Mouse (Mus musculus): ENCODE measurements around the gene Ppp1r36.
"Not testable (repeated sequence)": the region's sequence is repeated elsewhere in the genome, so short reads cannot be mapped to it uniquely, and the experiment has no call there.

Ppp1r36 gene

DNA sequence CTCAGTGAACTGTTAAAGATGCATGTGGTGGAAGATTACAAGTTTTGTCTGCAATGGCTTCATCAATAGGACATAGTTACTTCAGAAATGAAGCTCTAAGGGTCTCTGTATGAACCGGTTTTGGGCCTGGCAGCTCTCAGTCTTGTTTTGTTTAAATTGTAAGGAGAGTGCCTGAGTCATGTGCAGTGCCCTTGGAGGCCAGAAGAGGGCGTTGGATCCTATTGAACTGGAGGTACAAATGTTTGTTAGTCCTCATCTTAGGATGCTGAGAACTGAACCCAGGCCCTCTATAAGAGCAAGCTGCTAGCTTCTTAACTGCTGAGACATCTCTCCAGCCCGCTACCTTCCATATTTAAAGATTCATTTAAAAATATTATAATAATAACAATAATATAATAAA lies 15.7 kb upstream of the Ppp1r36 start:
- DNase-seq = no peak

DNA sequence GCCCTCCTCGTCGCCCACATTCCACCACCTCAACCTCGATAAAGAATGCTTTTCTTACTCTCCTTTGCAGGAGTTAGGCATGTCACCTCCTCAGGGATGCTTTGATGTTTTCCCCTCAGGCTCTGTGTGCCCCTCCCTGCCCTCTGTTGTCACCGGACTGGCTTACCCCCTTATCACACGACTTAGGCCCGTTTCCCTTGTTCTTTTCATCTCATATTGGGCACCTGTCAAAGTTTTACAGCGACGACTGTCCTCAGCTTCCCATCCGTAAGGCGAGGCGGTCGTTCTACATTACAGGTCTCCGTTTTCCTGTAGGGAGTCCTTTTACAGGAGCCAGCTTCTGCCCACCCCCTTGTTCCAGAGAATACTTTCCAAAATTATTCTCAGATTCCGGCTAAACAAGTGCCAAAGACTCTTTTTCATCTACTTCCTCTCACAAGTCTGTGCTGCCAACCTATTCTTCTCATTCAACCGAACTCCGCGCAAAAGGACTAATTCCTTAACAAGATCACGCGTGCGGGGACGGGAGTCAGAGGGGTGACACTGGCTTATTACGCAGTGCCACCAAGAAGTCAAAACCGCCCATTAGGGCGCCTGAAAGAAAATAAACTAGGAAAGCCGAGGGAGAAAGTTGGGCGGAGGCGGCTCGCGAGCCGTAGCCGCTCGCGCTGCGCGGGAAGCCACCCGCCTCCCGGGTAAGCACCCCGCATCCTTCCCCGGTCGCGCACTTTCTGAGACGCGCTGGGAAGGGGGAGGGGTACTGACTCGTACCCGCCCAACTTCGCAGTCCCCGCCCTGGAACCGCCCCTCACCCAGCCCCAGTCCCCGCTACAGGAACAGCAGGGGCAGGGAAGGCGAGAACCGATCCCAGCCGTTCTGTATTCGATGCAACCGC lies 14.1 kb upstream of the Ppp1r36 start:
- DNase-seq = no peak

DNA sequence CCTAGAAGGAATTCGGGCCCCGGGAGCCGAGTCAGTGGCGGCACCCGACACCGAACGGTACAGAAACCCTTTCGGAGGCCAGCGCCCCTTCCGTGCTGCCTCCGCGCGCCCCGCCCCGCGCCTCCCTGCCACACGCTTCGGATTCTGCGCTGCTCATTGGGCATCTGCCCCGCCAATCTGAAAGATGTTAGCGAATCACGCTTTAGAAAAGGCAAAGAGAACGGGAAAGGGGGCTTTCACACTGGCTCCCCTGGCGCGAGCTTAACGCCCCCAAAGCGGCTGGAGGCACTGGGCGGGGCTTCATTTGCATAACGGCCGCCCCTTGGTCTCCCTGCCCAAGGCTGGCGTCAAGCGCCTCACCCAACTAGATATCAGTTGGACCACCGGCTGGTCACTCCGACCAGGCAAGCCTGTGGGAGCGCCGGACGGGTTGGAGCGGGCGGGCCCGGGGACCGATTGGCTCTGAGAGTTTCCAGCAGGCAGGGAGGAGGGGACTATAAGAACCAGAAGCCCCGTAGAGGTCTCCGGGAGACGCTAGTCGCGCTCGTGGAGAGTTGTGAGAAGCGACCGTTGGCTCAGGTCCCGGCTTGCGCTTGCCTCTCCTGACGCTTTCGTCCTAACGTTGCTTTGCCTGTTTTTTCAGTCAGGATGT lies 13.3 kb upstream of the Ppp1r36 start, which contains the start of gene Hspa2:
Hspa2 (plus strand) TSS at position 291 of the 652 bp plus-strand sequence.
- peak; percentile 99 for DNase-seq

DNA sequence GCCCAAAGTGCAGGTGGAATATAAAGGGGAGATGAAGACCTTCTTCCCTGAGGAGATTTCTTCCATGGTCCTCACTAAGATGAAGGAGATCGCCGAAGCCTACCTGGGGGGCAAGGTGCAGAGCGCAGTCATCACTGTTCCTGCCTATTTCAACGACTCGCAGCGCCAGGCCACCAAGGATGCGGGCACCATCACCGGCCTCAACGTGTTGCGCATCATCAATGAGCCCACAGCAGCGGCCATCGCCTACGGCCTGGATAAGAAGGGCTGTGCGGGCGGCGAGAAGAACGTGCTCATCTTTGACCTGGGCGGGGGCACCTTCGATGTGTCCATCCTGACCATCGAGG lies 12.5 kb upstream of the Ppp1r36 start:
- DNase-seq = no peak

DNA sequence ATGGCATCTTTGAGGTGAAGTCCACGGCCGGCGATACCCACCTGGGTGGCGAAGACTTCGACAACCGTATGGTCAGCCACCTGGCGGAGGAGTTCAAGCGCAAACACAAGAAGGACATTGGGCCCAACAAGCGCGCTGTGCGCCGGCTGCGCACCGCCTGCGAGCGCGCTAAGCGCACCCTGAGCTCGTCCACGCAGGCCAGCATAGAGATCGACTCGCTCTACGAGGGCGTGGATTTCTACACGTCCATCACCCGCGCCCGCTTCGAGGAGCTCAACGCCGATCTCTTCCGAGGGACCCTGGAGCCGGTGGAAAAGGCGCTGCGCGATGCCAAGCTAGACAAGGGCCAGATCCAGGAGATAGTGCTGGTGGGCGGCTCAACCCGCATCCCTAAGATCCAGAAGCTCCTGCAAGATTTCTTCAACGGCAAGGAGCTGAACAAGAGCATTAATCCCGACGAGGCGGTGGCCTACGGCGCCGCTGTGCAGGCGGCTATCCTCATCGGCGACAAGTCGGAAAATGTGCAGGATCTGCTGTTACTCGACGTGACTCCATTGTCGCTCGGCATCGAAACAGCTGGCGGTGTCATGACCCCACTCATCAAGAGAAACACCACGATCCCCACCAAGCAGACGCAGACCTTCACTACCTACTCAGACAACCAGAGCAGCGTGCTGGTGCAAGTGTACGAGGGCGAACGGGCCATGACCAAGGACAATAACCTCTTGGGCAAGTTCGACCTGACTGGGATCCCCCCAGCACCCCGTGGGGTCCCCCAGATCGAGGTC lies 12.0 kb upstream of the Ppp1r36 start:
- DNase-seq = peak; percentile 51

DNA sequence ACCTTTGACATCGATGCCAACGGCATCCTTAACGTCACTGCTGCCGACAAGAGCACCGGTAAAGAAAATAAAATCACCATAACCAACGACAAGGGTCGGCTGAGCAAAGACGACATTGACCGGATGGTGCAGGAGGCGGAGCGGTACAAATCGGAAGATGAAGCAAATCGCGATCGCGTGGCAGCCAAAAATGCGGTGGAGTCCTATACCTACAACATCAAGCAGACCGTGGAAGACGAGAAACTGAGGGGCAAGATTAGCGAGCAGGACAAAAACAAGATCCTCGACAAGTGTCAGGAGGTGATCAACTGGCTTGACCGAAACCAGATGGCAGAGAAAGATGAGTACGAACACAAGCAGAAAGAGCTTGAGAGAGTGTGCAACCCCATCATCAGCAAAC lies 11.4 kb upstream of the Ppp1r36 start:
- peak; percentile 26 for DNase-seq

DNA sequence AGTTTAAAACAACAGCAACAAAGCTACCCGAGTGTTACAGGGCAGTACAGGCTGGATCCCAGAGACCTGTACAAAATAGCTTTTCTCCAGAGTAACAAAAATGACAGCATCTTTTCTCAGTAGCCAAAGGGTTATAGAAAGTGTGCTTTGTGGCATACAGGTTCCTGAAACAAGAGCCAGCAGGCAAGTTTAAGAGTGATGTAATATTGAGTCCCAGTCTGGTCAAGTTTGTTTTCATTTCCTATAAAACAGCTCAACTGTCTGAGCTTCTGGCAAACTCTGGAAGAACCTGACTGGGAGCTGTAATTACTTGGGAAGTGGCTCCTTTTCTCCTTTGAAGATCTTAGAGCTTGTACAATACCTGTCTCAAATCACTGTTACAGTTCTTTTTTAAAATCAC lies 10.2 kb upstream of the Ppp1r36 start:
- no peak for DNase-seq

DNA sequence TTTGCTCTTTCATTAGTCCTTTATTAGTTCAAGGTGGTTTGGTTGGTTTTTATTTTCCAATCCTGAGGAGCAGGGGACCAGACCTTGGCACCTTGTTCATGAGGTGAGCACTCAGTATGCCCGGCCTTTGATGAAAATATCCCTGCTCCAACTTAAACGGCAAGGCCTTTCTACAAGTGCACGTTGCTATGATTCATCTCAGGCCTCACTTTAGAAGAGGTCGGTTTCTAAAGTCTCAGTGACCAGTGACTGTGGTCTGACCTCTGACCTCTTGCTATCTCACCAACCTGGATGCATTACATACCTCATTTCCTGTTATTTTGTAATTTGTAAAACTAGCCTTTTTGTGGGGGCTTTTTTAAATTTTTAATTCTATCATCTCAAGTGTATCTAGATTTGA lies 8.2 kb upstream of the Ppp1r36 start:
- no peak for DNase-seq

DNA sequence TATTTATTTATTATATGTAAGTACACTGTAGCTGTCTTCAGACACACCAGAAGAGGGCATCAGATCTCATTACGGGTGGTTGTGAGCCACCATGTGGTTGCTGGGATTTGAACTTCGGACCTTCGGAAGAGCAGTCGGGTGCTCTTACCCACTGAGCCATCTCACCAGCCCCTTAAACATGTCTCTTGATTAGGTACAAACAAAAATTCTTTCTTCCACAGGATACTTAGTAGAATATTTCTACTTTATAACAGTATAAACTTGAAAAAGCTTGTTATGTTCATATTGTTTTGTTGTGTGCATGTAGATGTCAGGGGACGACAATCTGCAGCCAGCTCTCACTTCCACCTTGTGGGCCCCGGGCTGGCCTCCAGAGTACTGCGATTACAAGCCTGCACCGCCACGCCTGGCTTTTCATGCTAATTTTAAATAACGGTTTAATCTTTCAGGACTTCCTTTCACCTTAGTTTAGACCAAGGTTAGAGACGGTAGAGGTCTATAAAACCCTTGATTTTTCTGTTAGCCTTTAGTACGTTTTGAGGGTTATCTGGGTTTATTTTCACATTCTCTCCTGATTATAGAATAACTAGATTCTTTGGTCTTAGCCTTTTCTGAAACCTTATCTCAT lies 1.8 kb upstream of the Ppp1r36 start:
- no peak for DNase-seq

DNA sequence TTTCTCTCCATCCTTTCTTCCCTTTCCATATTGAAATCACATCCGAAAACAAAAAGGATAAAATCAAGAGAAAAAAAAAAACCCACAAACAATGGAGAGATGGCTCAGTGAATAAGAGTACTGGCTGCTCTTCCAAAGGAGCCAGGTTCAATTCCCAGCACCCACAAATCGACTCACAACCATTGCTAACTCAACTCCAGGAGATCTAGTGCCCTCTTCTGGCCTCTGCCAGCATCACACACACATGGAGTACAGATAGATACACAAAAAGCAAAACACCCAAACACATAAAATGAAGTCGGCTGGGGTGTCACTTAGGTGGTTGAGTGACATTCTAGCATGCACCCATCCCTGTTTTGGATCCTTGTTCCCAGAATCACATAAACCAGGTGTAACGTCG lies 1.0 kb downstream of the Ppp1r36 start:
- DNase-seq = no peak

DNA sequence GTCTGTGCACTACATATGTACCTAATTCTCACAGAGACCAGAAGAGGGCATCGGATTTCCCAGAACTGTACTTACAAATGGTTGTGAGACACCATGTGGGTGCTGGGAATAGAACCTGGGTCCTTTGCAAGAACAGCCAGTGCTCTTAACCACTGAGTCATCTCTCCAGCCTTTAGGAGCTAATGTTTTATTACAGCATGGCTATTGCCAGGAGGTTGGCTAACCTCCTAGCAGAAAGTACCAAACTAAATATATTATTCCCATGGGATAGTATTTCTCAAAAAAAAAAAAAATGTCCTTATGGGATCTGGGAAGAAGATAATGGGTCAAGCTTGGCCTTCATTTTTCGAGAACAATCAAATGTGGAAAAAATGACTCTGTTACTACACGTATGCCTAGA lies 7.9 kb downstream of the Ppp1r36 start:
- no peak for DNase-seq

DNA sequence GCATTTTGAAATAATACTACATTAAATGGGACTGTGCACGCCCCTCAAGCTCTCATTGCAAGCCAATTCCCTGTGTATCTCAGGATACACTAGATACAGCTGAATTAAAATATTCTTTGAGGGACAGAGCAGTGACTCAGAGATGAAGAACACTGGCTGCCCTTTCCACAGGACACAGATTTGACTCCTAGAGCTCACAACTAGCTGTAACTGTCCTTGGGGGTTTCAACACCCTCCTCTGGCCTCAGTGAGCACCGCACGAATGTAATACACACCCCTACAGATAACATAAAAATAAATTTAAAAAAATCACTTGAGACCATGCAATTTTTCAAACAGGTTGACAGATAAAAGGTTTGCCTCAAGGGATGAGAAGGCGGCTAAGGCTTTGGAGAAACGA lies 10.2 kb downstream of the Ppp1r36 start:
- DNase-seq = no peak

DNA sequence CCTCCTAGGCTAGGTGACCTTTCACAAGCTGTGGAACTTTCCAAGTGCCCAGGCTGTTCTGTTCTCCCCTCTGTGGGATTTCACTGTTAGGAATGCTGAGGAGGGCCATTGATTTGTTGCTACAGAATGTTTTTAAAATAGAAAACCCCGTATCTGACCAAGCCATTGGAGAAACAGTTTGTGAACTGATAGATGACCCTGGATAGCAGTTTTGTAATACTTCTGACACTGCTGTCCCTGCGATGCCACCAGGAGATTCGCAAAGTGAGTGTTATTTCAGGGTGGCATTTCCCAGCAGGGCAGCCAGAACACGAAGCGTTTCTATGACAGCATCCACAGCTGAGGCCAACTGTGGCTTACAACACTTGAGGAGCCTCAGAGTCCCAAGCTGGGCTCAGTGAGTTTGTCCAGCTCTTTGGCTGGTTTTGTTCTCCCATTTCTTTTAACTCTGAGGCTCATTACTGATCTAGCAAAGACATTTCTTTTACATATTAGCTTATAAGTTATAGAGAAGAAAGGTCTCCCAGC lies 13.6 kb downstream of the Ppp1r36 start:
- DNase-seq = no peak

DNA sequence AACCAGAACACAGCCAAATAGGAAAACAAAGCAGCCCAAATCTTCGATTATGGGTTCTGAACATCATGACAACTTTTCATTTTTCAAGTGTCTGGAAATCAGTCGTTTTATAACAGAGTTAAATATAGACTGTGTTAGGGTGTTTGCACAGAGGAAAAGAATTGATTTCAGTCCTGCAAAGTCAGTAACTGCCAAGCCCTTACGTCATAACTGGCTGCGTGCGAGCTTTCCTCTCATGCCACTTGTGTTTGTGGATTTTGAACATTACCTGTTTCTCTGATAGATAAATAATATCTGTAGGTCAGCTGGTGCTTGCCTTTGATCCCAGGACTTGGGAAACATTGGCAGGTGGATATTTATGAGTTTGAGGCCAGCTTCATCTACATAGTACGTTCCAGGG lies 14.1 kb downstream of the Ppp1r36 start:
- DNase-seq = no peak

DNA sequence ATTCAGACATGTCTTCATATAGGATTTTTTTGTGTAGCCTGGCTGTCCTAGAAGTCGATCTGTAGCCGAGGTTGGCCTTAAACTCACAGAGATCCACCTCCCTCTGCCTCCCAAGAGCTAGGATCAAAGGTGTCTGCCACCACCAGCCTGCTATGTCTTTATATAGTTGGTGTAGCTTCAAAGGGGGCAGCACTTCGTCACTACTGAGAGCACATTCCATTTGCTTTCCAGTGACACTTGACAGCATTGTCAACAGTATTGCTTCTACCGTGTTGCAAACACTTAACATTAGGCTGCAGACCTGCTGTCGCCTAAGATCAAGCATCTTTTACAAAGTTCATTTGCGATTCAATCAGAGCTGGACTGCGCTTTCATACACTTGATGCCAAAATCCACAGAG lies 16.8 kb downstream of the Ppp1r36 start:
- DNase-seq = no peak

DNA sequence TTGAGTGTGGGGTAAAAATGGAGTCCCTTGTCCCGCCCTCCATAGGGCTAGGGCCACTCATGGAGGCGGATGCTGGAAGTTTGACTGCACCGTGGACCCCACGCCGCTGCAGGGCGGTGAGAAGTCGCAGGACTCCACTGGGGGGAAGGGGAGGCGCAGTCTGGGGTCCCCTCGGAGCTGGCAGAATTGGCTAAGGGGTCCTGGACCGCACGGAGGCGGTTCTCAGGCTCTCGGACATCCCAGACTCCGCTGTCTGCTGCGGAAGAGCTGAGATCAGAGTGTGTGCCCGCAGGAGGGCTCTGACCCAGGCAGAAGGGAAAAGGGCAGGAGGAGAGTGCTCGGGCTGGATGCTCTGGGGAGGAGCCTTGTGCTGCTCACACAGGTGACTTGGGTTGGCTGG lies 17.7 kb downstream of the Ppp1r36 start:
- no peak for DNase-seq

DNA sequence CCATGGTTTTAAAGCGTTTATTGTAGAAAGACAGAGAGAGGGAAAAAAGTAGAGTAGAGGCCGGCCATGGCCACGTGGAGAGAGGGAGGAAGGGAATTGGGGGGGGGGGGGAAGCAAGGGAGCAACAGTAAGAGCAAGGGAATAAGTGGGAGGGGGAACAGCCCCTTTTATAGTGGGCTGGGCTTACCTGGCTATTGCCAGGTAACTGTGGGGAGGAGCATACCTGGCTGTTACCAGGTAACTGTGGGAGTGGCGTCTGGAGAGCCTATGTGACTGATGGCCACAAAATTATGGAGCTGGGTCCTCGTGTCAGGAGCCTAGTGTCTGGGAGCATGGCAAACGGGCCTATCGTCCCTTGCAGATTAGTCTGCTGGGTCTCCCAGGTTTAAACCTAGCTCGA lies 18.2 kb downstream of the Ppp1r36 start:
- no peak for DNase-seq

DNA sequence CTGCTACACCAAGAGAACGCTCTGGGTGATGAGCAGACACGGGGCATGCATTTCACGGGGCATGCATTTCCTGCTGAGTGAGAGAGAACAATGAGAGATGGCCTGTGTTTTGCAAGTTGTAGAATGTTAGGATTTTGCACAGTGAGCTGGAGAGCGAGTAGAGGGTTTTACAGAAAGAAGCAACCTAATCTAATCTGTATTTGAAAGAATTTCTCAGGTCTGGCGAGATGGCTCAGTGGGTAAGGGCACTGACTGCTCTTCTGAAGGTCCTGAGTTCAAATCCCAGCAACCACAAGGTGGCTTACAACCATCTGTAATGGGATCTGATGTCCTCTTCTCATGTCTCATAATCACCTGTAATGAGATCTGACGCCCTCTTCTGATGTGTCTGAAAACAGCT lies 26.1 kb downstream of the Ppp1r36 start:
- DNase-seq = not testable (repeated sequence)

DNA sequence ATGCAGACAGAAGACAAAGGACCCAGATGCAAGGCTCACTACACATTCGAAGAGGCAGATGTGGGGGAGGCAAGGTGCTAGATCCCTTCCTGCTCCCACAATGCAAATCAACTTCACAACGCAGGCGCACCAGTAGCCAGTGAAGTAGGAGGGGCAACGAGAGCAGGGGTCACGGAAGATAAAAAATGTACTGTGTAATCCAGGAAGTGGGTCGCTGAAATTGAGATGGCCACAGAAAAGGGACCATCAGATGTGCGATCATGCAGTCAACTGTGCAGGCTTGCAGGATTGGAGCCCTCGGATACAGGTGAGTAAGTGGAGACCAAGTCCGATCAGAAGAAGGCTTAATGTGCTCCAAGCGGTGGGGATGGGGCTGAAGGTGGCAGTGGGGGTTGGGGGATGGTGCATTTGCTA lies 27.0 kb downstream of the Ppp1r36 start:
- DNase-seq = no peak

DNA sequence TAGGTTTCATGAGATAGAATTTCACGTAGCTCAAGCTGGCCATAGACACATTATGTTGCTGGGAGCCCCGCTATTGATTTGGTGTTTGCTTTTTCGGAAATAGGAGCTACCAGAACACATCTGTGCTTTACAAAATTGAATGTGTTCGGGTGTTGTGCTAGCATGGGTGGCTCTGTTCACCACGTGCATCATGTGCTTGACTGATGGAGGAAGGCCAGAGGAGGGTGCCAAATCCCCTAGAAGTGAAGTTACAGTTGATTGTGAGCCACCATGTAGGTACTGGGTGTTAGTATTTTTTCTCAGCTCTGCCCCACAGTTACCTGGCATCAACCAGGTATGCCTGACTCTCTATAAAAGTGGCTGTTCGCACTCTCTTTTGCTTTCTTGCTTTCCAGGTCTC lies 27.5 kb downstream of the Ppp1r36 start:
- DNase-seq = no peak

DNA sequence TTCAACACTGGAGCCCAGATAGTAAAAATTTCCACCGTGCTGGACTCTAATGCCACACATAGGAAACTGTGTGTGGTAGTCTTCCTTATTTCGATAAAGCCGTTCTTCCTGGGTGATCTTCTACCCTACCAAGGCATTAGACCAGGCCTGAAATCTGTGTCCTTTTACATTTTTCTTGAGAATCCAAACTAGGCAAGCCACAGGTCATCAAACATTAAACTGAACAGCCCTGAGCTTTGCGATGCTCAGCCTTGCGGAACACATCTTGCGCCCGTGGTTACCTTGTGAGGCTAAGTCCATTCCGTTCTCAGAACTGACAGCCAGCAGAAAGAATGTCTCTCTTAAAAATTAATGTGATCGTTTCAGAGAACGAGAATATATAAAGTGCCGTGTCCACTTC lies 28.9 kb downstream of the Ppp1r36 start:
- no peak for DNase-seq

DNA sequence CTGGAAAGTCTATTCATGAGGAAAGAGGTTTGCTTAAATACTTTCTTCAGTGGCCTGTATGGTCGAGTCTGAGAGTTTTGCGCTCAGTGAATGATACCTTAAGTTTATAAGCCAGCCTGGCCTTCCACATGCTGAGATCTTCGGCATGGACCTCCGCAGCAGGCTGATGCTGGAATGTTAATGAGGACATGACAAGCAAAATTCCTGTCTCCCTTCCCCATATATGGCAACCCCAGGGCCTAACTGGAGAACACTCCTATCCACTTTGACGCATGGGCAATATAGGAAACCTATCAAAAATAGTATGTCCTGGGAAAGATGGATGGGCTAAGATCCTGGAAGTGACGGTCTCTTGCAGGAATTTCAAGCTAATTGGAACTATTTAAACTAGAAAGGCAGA lies 30.8 kb downstream of the Ppp1r36 start:
- DNase-seq = no peak

DNA sequence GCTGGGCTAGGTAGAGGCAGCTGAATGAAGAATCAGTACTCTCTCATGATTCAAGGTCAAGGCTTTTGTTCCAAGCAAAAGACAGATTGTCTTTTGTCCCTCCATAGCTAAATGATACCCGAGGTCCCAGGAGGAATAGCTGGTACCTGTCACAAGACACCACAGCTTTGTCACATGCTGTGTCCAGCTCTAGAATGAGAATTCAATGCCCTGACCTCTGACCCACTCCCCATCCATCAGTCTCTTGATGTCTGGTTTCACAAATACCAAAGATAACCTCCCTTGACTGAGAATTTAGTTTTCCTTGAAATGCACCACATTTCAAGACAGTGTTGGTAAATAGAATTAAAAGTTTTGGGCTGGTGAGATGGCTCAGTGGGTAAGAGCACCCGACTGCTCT lies 34.9 kb downstream of the Ppp1r36 start:
- no peak for DNase-seq
